In genomic region chr1:106159667-106160066, GRCm38 (mm10) we compare ENCODE assay signal across 24 mouse cellular contexts.
"Had no signal": no experiment of that assay in that cellular context is flagged by ENCODE, and none has a peak within 500 bp of the region (broad histone marks: within the 10 kb centered on the region; RNA-seq: fewer than 3 reads in every experiment).

No protein-coding gene starts in this region.

- H3K9ac ChIP-seq: embryonic facial prominence, embryonic 12.5 days; embryonic facial prominence, embryonic 13.5 days; embryonic facial prominence, embryonic 15.5 days; forebrain, embryonic 12.5 days; forebrain, embryonic 13.5 days; forebrain, embryonic 15.5 days; forebrain, postnatal 0 days had no signal

- H3K27ac ChIP-seq: embryonic facial prominence, embryonic 10.5 days; embryonic facial prominence, embryonic 12.5 days; embryonic facial prominence, embryonic 13.5 days; embryonic facial prominence, embryonic 15.5 days; forebrain, embryonic 10.5 days; forebrain, embryonic 12.5 days; forebrain, embryonic 13.5 days; forebrain, embryonic 15.5 days; gastrocnemius, adult 2 months had no signal

- H3K36me3 ChIP-seq: embryonic facial prominence, embryonic 10.5 days; embryonic facial prominence, embryonic 12.5 days; embryonic facial prominence, embryonic 13.5 days; embryonic facial prominence, embryonic 15.5 days; forebrain, embryonic 10.5 days; forebrain, embryonic 12.5 days; forebrain, embryonic 15.5 days had no signal

- H3K4me3 ChIP-seq: embryonic facial prominence, embryonic 10.5 days; embryonic facial prominence, embryonic 12.5 days; embryonic facial prominence, embryonic 13.5 days; embryonic facial prominence, embryonic 15.5 days; erythroblast, embryonic 14.5 days; forebrain, embryonic 10.5 days; forebrain, embryonic 12.5 days; forebrain, embryonic 13.5 days; forebrain, embryonic 15.5 days; gastrocnemius, adult 2 months had no signal

- H3K27me3 ChIP-seq: embryonic facial prominence, embryonic 12.5 days; embryonic facial prominence, embryonic 13.5 days; embryonic facial prominence, embryonic 15.5 days; forebrain, embryonic 12.5 days; forebrain, embryonic 13.5 days; forebrain, embryonic 15.5 days had no signal

- H3K4me1 ChIP-seq: embryonic facial prominence, embryonic 12.5 days; embryonic facial prominence, embryonic 13.5 days; embryonic facial prominence, embryonic 15.5 days had no signal

- H3K9me3 ChIP-seq: embryonic facial prominence, embryonic 10.5 days; embryonic facial prominence, embryonic 12.5 days; embryonic facial prominence, embryonic 13.5 days; embryonic facial prominence, embryonic 15.5 days; forebrain, embryonic 10.5 days; forebrain, embryonic 12.5 days; forebrain, embryonic 13.5 days; forebrain, embryonic 15.5 days had no signal

- DNase-seq: cerebellum, adult 8-10 months; cerebellum, adult 9-10 months; cerebellum, adult 9-11 months; cerebellum, postnatal 10 days; cerebellum, postnatal 14 days; cerebellum, postnatal 25 days; cerebellum, postnatal 36 days; embryo, embryonic 11 days; forebrain, postnatal 0 days; gastrocnemius, adult 2 months; gastrocnemius, postnatal 10 days; gastrocnemius, postnatal 14 days; gastrocnemius, postnatal 25 days; gastrocnemius, postnatal 36 days; heart, adult 18-20 months had no signal
